Mouse (Mus musculus) lung, embryonic 16.5 days (tissue): Measurements from ENCODE around the gene Smad3. TPM values are rescaled to one million over a fixed set of nuclear protein-coding genes. Genes with fewer than 3 reads are reported as not detected.

Source experiments
- ATAC-seq: fragments of 200-750 bp; cut with Nextera tagmentation; 2 replicates; pipeline ENCODE4 v1.8.0; 2017; ENCODE audit warnings: low read depth, mild to moderate bottlenecking, moderate library complexity
- H3K27ac ChIP-seq: fragments of 300-500 bp; sonication (generic); 2 replicates; pipeline ENCODE4 v1.5.1; 2014; ENCODE audit warnings: mild to moderate bottlenecking, control low read depth, low read length
- H3K27me3 ChIP-seq: fragments of 300-500 bp; sonication (generic); 2 replicates; pipeline ENCODE4 v1.6.1; 2014; ENCODE audit warnings: low read depth, low read length, mixed read lengths; ENCODE audit not compliant: control insufficient read depth, insufficient read depth
- H3K36me3 ChIP-seq: fragments of 300-500 bp; sonication (generic); 2 replicates; pipeline ENCODE4 v1.6.1; 2014; ENCODE audit warnings: low read length; ENCODE audit not compliant: control insufficient read depth, insufficient read depth
- H3K4me1 ChIP-seq: fragments of 300-500 bp; sonication (generic); replicated peaks from 2 replicates; pipeline ENCODE4 v1.6.1; 2014; ENCODE audit warnings: low read length, mixed read lengths; ENCODE audit not compliant: control insufficient read depth, insufficient read depth
- H3K4me2 ChIP-seq: fragments of 300-500 bp; sonication (generic); 2 replicates; pipeline ENCODE4 v1.6.1; 2014; ENCODE audit warnings: low read depth, low read length, control low read depth
- H3K4me3 ChIP-seq: fragments of 300-500 bp; sonication (generic); 2 replicates; pipeline ENCODE4 v1.5.1; 2014; ENCODE audit warnings: mild to moderate bottlenecking, low read length, control low read depth
- H3K9ac ChIP-seq: fragments of 300-500 bp; sonication (generic); 2 replicates; pipeline ENCODE4 v1.6.1; 2014; ENCODE audit warnings: low read length, control low read depth
- H3K9me3 ChIP-seq: fragments of 300-500 bp; sonication (generic); 2 replicates; pipeline ENCODE4 v1.6.1; 2016; ENCODE audit warnings: low read length; ENCODE audit not compliant: control insufficient read depth
- WGBS: fragments of 180-500 bp; shearing (Covaris S2); extraction: QIAGEN DNeasy Blood & Tissue Kit; methylation state at CpG from one replicate; pipeline ENCODE4 v1.1.7; 2014; 5-methylcytosine and 5-hydroxymethylcytosine counted together
- polyA plus RNA-seq: library from polyadenylated mRNA; unstranded; fragments of >200 nt; fragmentation: Nextera tagmentation; extraction: Ambion mirVana; gene quantifications from 2 replicates; pipeline ENCODE4 v1.2.1, GENCODE M21; 2015

Gene Smad3
- polyA plus RNA-seq, 1 experiment from 2014 or later: 18.0 TPM

GRCm38 (mm10) chr9:63790222-63790621 lies 32.4 kb upstream of the Smad3 start:
- Histone ChIP-seq H3K4me2 (no peak overlapping the region), H3K36me3 (no peaks in the 10 kb centered on the region), H3K27me3 (no peaks in the 10 kb centered on the region; the same call in 1 of the 2 replicates), H3K4me3 (no peak overlapping the region), H3K9me3 (no peaks in the 10 kb centered on the region), H3K4me1 (peaks cover 29% of the 10 kb centered on the region), H3K27ac (no peak overlapping the region), H3K9ac (no peak overlapping the region)
- WGBS: 94% methylated on average over 4 of the region's 4 CpGs
- no peak for ATAC-seq

- no peaks in the 10 kb centered on the region for H3K9me3 ChIP-seq
- H3K27me3 ChIP-seq: no peaks in the 10 kb centered on the region; the same call in 1 of the 2 replicates
- 31% methylated on average over 7 of the region's 7 CpGs for WGBS
- no peak overlapping the region for H3K27ac ChIP-seq
- H3K36me3 ChIP-seq: no peaks in the 10 kb centered on the region
- H3K9ac ChIP-seq: no peak overlapping the region
- peaks cover 31% of the 10 kb centered on the region for H3K4me1 ChIP-seq
- ATAC-seq: no peak
- no peak overlapping the region for H3K4me3 ChIP-seq
- no peak overlapping the region for H3K4me2 ChIP-seq
Observed at GRCm38 (mm10) chr9:63789386-63789785, 31.6 kb upstream of the Smad3 start.

- H3K4me3 ChIP-seq: no peak overlapping the region
- ATAC-seq: no peak
- WGBS: 36% methylated on average over 3 of the region's 3 CpGs
- no peaks in the 10 kb centered on the region for H3K9me3 ChIP-seq
- H3K27me3 ChIP-seq: no peaks in the 10 kb centered on the region; the same call in 1 of the 2 replicates
- H3K36me3 ChIP-seq: no peaks in the 10 kb centered on the region
- no peak overlapping the region for H3K9ac ChIP-seq
- no peak overlapping the region for H3K27ac ChIP-seq
- H3K4me2 ChIP-seq: no peak overlapping the region
- H3K4me1 ChIP-seq: peaks cover 30% of the 10 kb centered on the region
Observed at GRCm38 (mm10) chr9:63787606-63788005, 29.8 kb upstream of the Smad3 start.

DNA sequence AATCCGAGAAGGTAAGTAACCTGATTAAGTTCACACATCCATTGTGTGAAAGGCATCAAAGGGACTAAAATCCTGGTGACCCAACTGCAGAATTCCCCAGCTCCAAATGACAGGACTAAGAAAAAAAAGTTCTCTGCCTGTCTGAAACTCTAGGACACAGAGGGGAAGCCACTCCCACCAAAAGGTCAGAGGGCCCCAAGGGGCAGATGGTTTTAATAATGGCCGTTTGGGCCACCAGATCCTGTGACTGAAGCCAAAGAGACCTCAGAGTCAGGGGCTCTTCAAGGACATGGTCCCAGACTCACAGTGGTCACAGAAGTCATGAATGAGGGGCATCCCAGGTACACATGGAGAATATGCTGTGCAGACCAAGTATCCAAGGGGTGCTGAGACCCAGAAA lies 29.3 kb upstream of the Smad3 start:
- H3K27ac ChIP-seq: no peak overlapping the region
- H3K4me2 ChIP-seq: no peak overlapping the region
- peaks cover 33% of the 10 kb centered on the region for H3K4me1 ChIP-seq
- H3K36me3 ChIP-seq: no peaks in the 10 kb centered on the region
- ATAC-seq: no peak
- no peaks in the 10 kb centered on the region for H3K9me3 ChIP-seq
- H3K9ac ChIP-seq: no peak overlapping the region
- H3K4me3 ChIP-seq: no peak overlapping the region
- WGBS: 35% methylated on average over 2 of the region's 2 CpGs
- no peaks in the 10 kb centered on the region; the same call in 1 of the 2 replicates for H3K27me3 ChIP-seq

- H3K4me1 ChIP-seq: peaks cover 27% of the 10 kb centered on the region
- no peak overlapping the region for H3K9ac ChIP-seq
- 19% methylated on average over 5 of the region's 5 CpGs for WGBS
- no peak overlapping the region for H3K4me2 ChIP-seq
- 0 out of 2 replicates have a peak overlapping the region, but pooled peaks have one; percentile 12 for H3K27ac ChIP-seq
- H3K27me3 ChIP-seq: no peaks in the 10 kb centered on the region; the same call in 1 of the 2 replicates
- H3K9me3 ChIP-seq: no peaks in the 10 kb centered on the region
- no peaks in the 10 kb centered on the region for H3K36me3 ChIP-seq
- no peak overlapping the region for H3K4me3 ChIP-seq
- ATAC-seq: peak; percentile 58; the same call in 1 of the 2 replicates
Observed at GRCm38 (mm10) chr9:63786026-63786670, 28.4 kb upstream of the Smad3 start.

DNA sequence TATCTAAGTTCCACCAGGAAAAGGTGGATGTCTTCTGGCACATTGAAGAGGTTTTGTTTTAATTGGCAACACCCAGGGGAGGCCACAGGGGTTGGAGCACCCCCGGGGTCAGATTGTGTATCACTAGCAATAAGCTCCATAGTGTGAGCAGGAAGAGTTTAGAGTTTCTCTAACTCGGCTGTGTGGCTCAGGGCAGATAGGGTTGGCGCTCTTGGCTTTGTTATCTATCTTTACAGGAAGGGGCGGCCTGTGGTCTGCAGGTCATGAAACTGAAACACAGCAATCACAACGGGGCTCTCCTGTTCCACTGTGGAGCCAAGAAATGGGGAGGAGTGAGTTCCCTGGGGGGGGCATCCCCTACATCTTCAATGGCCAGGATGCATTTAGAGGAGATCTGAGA lies 27.7 kb upstream of the Smad3 start:
- Histone ChIP-seq H3K4me2 (no peak overlapping the region), H3K4me3 (no peak overlapping the region), H3K36me3 (no peaks in the 10 kb centered on the region), H3K9me3 (no peaks in the 10 kb centered on the region), H3K9ac (no peak overlapping the region), H3K4me1 (peaks cover 28% of the 10 kb centered on the region), H3K27me3 (no peaks in the 10 kb centered on the region; the same call in 1 of the 2 replicates), H3K27ac (no peak overlapping the region)
- 52% methylated on average over 5 of the region's 5 CpGs for WGBS
- no peak for ATAC-seq

DNA sequence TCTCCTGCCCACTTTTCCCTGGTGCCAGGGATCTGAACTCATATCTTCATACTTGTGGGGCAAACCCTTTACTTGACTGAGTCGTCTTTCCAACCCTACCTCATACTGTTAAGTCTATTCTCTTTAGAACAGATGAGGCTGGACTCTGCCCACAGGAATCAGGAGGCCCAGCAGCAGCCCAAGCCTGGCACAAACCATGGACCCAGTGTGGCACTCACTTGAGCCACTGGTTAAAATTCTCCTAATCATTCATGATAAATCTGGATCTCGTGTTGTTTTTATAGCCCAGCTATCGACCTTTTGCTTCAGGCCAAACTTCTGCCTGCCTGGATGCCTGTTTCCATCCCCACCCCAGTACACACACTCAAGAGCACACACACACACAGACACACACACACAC lies 26.8 kb upstream of the Smad3 start:
- Histone ChIP-seq H3K9ac (no peak overlapping the region), H3K9me3 (no peaks in the 10 kb centered on the region), H3K36me3 (no peaks in the 10 kb centered on the region), H3K27ac (no peak overlapping the region), H3K4me2 (no peak overlapping the region), H3K27me3 (no peaks in the 10 kb centered on the region; the same call in 1 of the 2 replicates), H3K4me3 (no peak overlapping the region), H3K4me1 (peaks cover 36% of the 10 kb centered on the region)
- no peak for ATAC-seq
- 76% methylated on average over 3 of the region's 3 CpGs for WGBS

DNA sequence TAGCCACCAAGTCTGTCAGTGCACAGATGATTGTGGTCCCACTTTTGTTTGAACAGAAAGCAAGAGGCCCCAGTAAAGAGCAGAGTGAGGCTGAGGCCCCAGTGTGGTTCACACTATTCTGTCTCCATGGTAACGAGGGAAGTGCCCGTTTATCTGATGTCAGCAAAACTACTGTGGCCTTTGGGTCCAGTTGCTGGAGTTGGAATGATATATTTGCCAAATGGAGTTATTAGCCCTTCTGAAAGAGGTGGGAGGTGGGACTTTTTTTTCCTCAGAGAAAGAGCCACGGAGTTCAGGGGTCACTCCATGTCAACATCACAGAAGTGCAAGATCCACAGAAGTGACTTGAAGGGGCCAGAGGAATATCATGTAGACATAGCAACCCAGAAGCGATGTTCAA lies 24.9 kb upstream of the Smad3 start:
- H3K9ac ChIP-seq: no peak overlapping the region
- H3K27ac ChIP-seq: no peak overlapping the region
- H3K4me1 ChIP-seq: peaks cover 28% of the 10 kb centered on the region
- H3K36me3 ChIP-seq: no peaks in the 10 kb centered on the region
- H3K4me3 ChIP-seq: no peak overlapping the region
- H3K9me3 ChIP-seq: no peaks in the 10 kb centered on the region
- no peaks in the 10 kb centered on the region for H3K27me3 ChIP-seq
- no peak for ATAC-seq
- WGBS: 15% methylated on average over 4 of the region's 4 CpGs
- H3K4me2 ChIP-seq: no peak overlapping the region

- no peak overlapping the region for H3K9ac ChIP-seq
- ATAC-seq: no peak
- no peaks in the 10 kb centered on the region for H3K27me3 ChIP-seq
- H3K9me3 ChIP-seq: no peaks in the 10 kb centered on the region
- H3K4me1 ChIP-seq: peaks cover 27% of the 10 kb centered on the region
- no peaks in the 10 kb centered on the region for H3K36me3 ChIP-seq
- H3K27ac ChIP-seq: no peak overlapping the region
- no peak overlapping the region for H3K4me2 ChIP-seq
- H3K4me3 ChIP-seq: no peak overlapping the region
- 65% methylated on average over 7 of the region's 7 CpGs for WGBS
Observed at GRCm38 (mm10) chr9:63781714-63782464, 24.1 kb upstream of the Smad3 start.
